Comparison of ENCODE assay signal across 15 mouse cellular contexts in the genomic region with DNA sequence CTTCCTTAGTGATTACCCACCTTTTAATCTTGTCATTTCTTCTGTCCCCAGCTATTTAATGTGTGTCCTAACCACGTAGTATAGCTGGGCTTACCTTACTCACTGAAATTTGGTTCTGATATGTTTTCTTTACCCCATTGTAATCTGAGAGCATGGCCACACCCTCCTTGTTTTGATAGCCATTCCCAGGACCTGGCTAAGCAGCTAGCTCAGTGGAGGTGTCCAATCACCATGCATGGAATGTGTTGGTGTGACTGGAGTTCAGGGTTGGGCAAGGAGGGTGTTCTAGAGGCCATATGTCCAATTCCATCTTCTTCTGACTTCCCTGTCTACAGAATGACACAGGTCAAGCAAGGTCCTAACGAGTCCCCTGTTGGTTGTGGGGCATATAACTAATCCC.
DNase-seq lines count a peak whose midpoint lies in the region; ATAC-seq and TF ChIP-seq lines count a peak whose summit lies in the region.
"Had no signal": no experiment of that assay in that cellular context is flagged by ENCODE, and none has a peak within 500 bp of the region (broad histone marks: within the 10 kb centered on the region; RNA-seq: fewer than 3 reads in every experiment).

No protein-coding gene starts in this region.

- no peak for TF ChIP-seq CTCF in lung, embryonic 14.5 days (IDR thresholded peaks at IDR 0.05; ENCODE audit: low read depth)

- no peak overlapping the region for H3K4me3 ChIP-seq in forebrain, embryonic 11.5 days (ENCODE audit: low read depth, low read length)
- no peak overlapping the region for H3K4me3 ChIP-seq in forebrain, embryonic 12.5 days (replicated peaks)
- H3K4me3 ChIP-seq in lung, embryonic 14.5 days (ENCODE audit: low read depth, low read length): no peak overlapping the region
- H3K4me3 ChIP-seq in embryonic facial prominence, embryonic 13.5 days: no peak overlapping the region
- no peak overlapping the region for H3K4me3 ChIP-seq in limb, embryonic 13.5 days
- H3K4me3 ChIP-seq: heart, embryonic 15.5 days; midbrain, embryonic 13.5 days had no signal

- H3K27me3 ChIP-seq in forebrain, embryonic 11.5 days (ENCODE audit: control insufficient read depth, insufficient read depth, low read length): peaks cover 2% of the 10 kb centered on the region; the same call in 1 of the 2 replicates
- H3K27me3 ChIP-seq in forebrain, embryonic 12.5 days: peaks cover 47% of the 10 kb centered on the region
- no peaks in the 10 kb centered on the region for H3K27me3 ChIP-seq in lung, embryonic 14.5 days (ENCODE audit: insufficient read depth, low read length)
- 0 out of 2 replicates have a peak, but pooled peaks cover 3% of the 10 kb centered on the region for H3K27me3 ChIP-seq in embryonic facial prominence, embryonic 13.5 days
- H3K27me3 ChIP-seq in limb, embryonic 13.5 days: no peaks in the 10 kb centered on the region
- H3K27me3 ChIP-seq: heart, embryonic 15.5 days had no signal

- H3K27ac ChIP-seq in forebrain, embryonic 11.5 days (ENCODE audit: low read depth, low read length): no peak overlapping the region
- no peak overlapping the region for H3K27ac ChIP-seq in forebrain, embryonic 12.5 days
- peak overlapping the region; percentile 82; the same call in 1 of the 2 replicates for H3K27ac ChIP-seq in lung, embryonic 14.5 days (ENCODE audit: low read depth)
- H3K27ac ChIP-seq in embryonic facial prominence, embryonic 13.5 days: 0 out of 2 replicates have a peak overlapping the region, but pooled peaks have one; percentile 68
- peak overlapping the region; percentile 84; the same call in 1 of the 2 replicates for H3K27ac ChIP-seq in limb, embryonic 13.5 days
- H3K27ac ChIP-seq: heart, embryonic 15.5 days; liver, embryonic 14.5 days had no signal

- H3K9me3 ChIP-seq in forebrain, embryonic 11.5 days (ENCODE audit: control insufficient read depth, low read length): no peaks in the 10 kb centered on the region; the same call in 1 of the 2 replicates
- H3K9me3 ChIP-seq in forebrain, embryonic 12.5 days: peaks cover 7% of the 10 kb centered on the region
- no peaks in the 10 kb centered on the region for H3K9me3 ChIP-seq in lung, embryonic 14.5 days (ENCODE audit: low read depth, low read length)
- H3K9me3 ChIP-seq in embryonic facial prominence, embryonic 13.5 days: no peaks in the 10 kb centered on the region
- no peaks in the 10 kb centered on the region for H3K9me3 ChIP-seq in limb, embryonic 13.5 days
- H3K9me3 ChIP-seq: heart, embryonic 15.5 days had no signal

- DNase-seq in forebrain, embryonic 11.5 days (ENCODE audit: low spot score): no peak
- DNase-seq in lung, embryonic 14.5 days: no peak
- DNase-seq in lung, adult 18-20 months: no peak
- no peak for DNase-seq in frontal cortex, postnatal 36 days (ENCODE audit: low spot score in 2 of 2)
- DNase-seq: adrenal gland, postnatal 14 days; cerebellum, postnatal 14 days; gastrocnemius, postnatal 14 days had no signal

- H3K4me2 ChIP-seq in forebrain, embryonic 11.5 days (ENCODE audit: low read depth, low read length, severe bottlenecking): no peak overlapping the region
- no peak overlapping the region for H3K4me2 ChIP-seq in forebrain, embryonic 12.5 days
- H3K4me2 ChIP-seq in lung, embryonic 14.5 days: no peak overlapping the region
- no peak overlapping the region for H3K4me2 ChIP-seq in embryonic facial prominence, embryonic 13.5 days
- no peak overlapping the region; the same call in 1 of the 2 replicates for H3K4me2 ChIP-seq in limb, embryonic 13.5 days (replicated peaks)
- H3K4me2 ChIP-seq: heart, embryonic 15.5 days had no signal

- 82% methylated on average over 2 of the region's 2 CpGs for WGBS in forebrain, embryonic 11.5 days
- 81% methylated on average over 2 of the region's 2 CpGs for WGBS in forebrain, embryonic 12.5 days
- 66% methylated on average over 2 of the region's 2 CpGs for WGBS in lung, embryonic 14.5 days
- WGBS in embryonic facial prominence, embryonic 13.5 days: 57% methylated on average over 2 of the region's 2 CpGs
- 82% methylated on average over 2 of the region's 2 CpGs for WGBS in limb, embryonic 13.5 days

- no peaks in the 10 kb centered on the region for H3K36me3 ChIP-seq in forebrain, embryonic 11.5 days (ENCODE audit: control insufficient read depth, insufficient read depth, low read length)
- H3K36me3 ChIP-seq in forebrain, embryonic 12.5 days (replicated peaks): no peaks in the 10 kb centered on the region
- H3K36me3 ChIP-seq in lung, embryonic 14.5 days (ENCODE audit: insufficient read depth): no peaks in the 10 kb centered on the region
- H3K36me3 ChIP-seq in embryonic facial prominence, embryonic 13.5 days: no peaks in the 10 kb centered on the region
- H3K36me3 ChIP-seq in limb, embryonic 13.5 days: no peaks in the 10 kb centered on the region
- H3K36me3 ChIP-seq: heart, embryonic 15.5 days; midbrain, embryonic 13.5 days had no signal

- ATAC-seq in forebrain, embryonic 11.5 days (replicated peaks; ENCODE audit: low FRiP score): 0 out of 2 replicates have a peak, but pooled peaks have one; percentile 31
- no peak for ATAC-seq in forebrain, embryonic 12.5 days (ENCODE audit: low FRiP score)
- no peak for ATAC-seq in lung, embryonic 14.5 days (ENCODE audit: insufficient read depth)
- ATAC-seq in embryonic facial prominence, embryonic 13.5 days (ENCODE audit: insufficient number of reproducible peaks, insufficient read depth, low FRiP score, low TSS enrichment, low read depth): no peak
- no peak for ATAC-seq in limb, embryonic 13.5 days (ENCODE audit: low FRiP score, low read depth)
- ATAC-seq in erythroblast, adult 5-6 weeks (replicated peaks; ENCODE audit: low FRiP score, poor library complexity, severe bottlenecking): no peak

- no peak overlapping the region for H3K9ac ChIP-seq in forebrain, embryonic 11.5 days (ENCODE audit: low read length)
- no peak overlapping the region for H3K9ac ChIP-seq in forebrain, embryonic 12.5 days
- no peak overlapping the region for H3K9ac ChIP-seq in lung, embryonic 14.5 days
- H3K9ac ChIP-seq in embryonic facial prominence, embryonic 13.5 days: no peak overlapping the region
- H3K9ac ChIP-seq in limb, embryonic 13.5 days: no peak overlapping the region
- H3K9ac ChIP-seq: forebrain, postnatal 0 days; heart, embryonic 15.5 days; liver, embryonic 14.5 days; midbrain, embryonic 13.5 days had no signal

- 0 out of 2 replicates have a peak, but pooled peaks cover 5% of the 10 kb centered on the region for H3K4me1 ChIP-seq in forebrain, embryonic 11.5 days (replicated peaks; ENCODE audit: control insufficient read depth, insufficient read depth, low read length)
- H3K4me1 ChIP-seq in forebrain, embryonic 12.5 days: peaks cover 17% of the 10 kb centered on the region
- 0 out of 2 replicates have a peak, but pooled peaks cover 3% of the 10 kb centered on the region for H3K4me1 ChIP-seq in lung, embryonic 14.5 days (ENCODE audit: insufficient read depth)
- H3K4me1 ChIP-seq in embryonic facial prominence, embryonic 13.5 days: peaks cover 10% of the 10 kb centered on the region
- peaks cover 26% of the 10 kb centered on the region for H3K4me1 ChIP-seq in limb, embryonic 13.5 days
- H3K4me1 ChIP-seq: heart, embryonic 15.5 days had no signal

Comparison
In these comparisons a context has a peak if more than half of its experiments do, and no peak if none do; other contexts are left out.
1. H3K27ac ChIP-seq: peak in lung, embryonic 14.5 days (single experiment), embryonic facial prominence, embryonic 13.5 days (single experiment) and limb, embryonic 13.5 days (single experiment); none in forebrain, embryonic 11.5 days (single experiment) and forebrain, embryonic 12.5 days (single experiment).